Mouse (Mus musculus) cortical plate, adult 2 months (tissue): ENCODE data around the gene Olfr1217.

Experiments
- CTCF ChIP-seq: fragments of 200-500 bp; IDR thresholded peaks from 2 replicates; pipeline ENCODE4 v1.5.1; 2011; ENCODE audit warnings: mild to moderate bottlenecking, control low read depth, low read length; ENCODE audit not compliant: insufficient read depth; ENCODE audit errors: extremely low read depth
- POLR2A ChIP-seq: fragments of 200-500 bp; IDR thresholded peaks from 2 replicates; pipeline ENCODE4 v1.6.1; 2011; ENCODE audit warnings: mild to moderate bottlenecking, low read length, control low read depth; ENCODE audit not compliant: insufficient read depth; ENCODE audit errors: extremely low read depth

GRCm38 (mm10) chr2:89018240-89018639 lies 13.6 kb downstream of the Olfr1217 start, which contains the start of gene Olfr1216:
- TF ChIP-seq CTCF: no peak
- no peak for TF ChIP-seq POLR2A
